ENCODE assay signal across 17 mouse cellular contexts in genomic region chr8:26656310-26657075, GRCm38 (mm10).
"Had no signal": no experiment of that assay in that cellular context is flagged by ENCODE, and none has a peak within 500 bp of the region (broad histone marks: within the 10 kb centered on the region; RNA-seq: fewer than 3 reads in every experiment).

No protein-coding gene starts in this region.

- H3K9me3 ChIP-seq: limb, embryonic 12.5 days; liver, embryonic 15.5 days; midbrain, embryonic 12.5 days; stomach, embryonic 15.5 days had no signal

- H3K36me3 ChIP-seq: limb, embryonic 12.5 days; liver, embryonic 15.5 days; midbrain, embryonic 12.5 days; stomach, embryonic 15.5 days had no signal

- H3K4me1 ChIP-seq: liver, embryonic 15.5 days; megakaryocyte, embryonic 14.5 days; midbrain, embryonic 12.5 days; stomach, embryonic 15.5 days had no signal

- H3K9ac ChIP-seq: hindbrain, embryonic 14.5 days; limb, embryonic 12.5 days; liver, embryonic 15.5 days; midbrain, embryonic 12.5 days; stomach, embryonic 15.5 days had no signal

- ATAC-seq: midbrain, embryonic 16.5 days had no signal

- H3K27me3 ChIP-seq: liver, embryonic 15.5 days; megakaryocyte, embryonic 14.5 days; midbrain, embryonic 12.5 days had no signal

- H3K27ac ChIP-seq: hindbrain, embryonic 14.5 days; limb, embryonic 12.5 days; liver, embryonic 15.5 days; macrophage; midbrain, embryonic 12.5 days; stomach, embryonic 15.5 days had no signal

- H3K4me2 ChIP-seq: hindbrain, embryonic 14.5 days; limb, embryonic 12.5 days; liver, embryonic 15.5 days; midbrain, embryonic 12.5 days; stomach, embryonic 15.5 days had no signal

- DNase-seq: kidney, adult 18-20 months; kidney, postnatal 14 days; layer of hippocampus, postnatal 36 days; liver; lung, adult 2 months; lung, postnatal 10 days; right cerebral cortex, postnatal 4 days; thymus, adult 2 months; thymus, postnatal 25 days had no signal

- H3K4me3 ChIP-seq: limb, embryonic 12.5 days; liver, embryonic 15.5 days; megakaryocyte, embryonic 14.5 days; midbrain, embryonic 12.5 days; stomach, embryonic 15.5 days had no signal
